Mouse (Mus musculus): Measurements from ENCODE around the gene Hoxa3. TPM values are rescaled to one million over a fixed set of nuclear protein-coding genes. Genes with fewer than 3 reads are reported as not detected.

Gene Hoxa3
- polyA plus RNA-seq, 1 experiment from 2014 or later: 1.2 TPM

GRCm38 (mm10) chr6:52236806-52237205 is 23.7 kb upstream of the Hoxa3 start:
- no peak overlapping the region for H3K4me2 ChIP-seq
- H3K27me3 ChIP-seq (replicated peaks): peaks cover 99% of the 10 kb centered on the region
- no peak overlapping the region for H3K27ac ChIP-seq (replicated peaks)
- H3K9ac ChIP-seq: no peak overlapping the region
- no peak for ATAC-seq (ENCODE audit: extremely low read depth, insufficient number of reproducible peaks, low FRiP score, low TSS enrichment)
- H3K9me3 ChIP-seq: no peaks in the 10 kb centered on the region
- WGBS: 10% methylated on average over 3 of the region's 3 CpGs
- H3K36me3 ChIP-seq: no peaks in the 10 kb centered on the region
- no peak overlapping the region for H3K4me3 ChIP-seq
- H3K4me1 ChIP-seq: peaks cover 13% of the 10 kb centered on the region; the same call in 1 of the 2 replicates

- Histone ChIP-seq H3K4me2 (no peak overlapping the region), H3K9ac (no peak overlapping the region), H3K36me3 (no peaks in the 10 kb centered on the region)
Measured at GRCm38 (mm10) chr6:52235866-52236265, 22.7 kb upstream of the Hoxa3 start.

GRCm38 (mm10) chr6:52235267-52235666 is 22.1 kb upstream of the Hoxa3 start:
- no peak overlapping the region for H3K4me3 ChIP-seq
- no peak for ATAC-seq (ENCODE audit: extremely low read depth, insufficient number of reproducible peaks, low FRiP score, low TSS enrichment)
- peaks cover 98% of the 10 kb centered on the region for H3K27me3 ChIP-seq (replicated peaks)
- peaks cover 9% of the 10 kb centered on the region; the same call in 1 of the 2 replicates for H3K4me1 ChIP-seq
- no peak overlapping the region for H3K4me2 ChIP-seq
- no peaks in the 10 kb centered on the region for H3K36me3 ChIP-seq
- H3K9ac ChIP-seq: no peak overlapping the region
- WGBS: 33% methylated on average over 9 of the region's 9 CpGs
- no peaks in the 10 kb centered on the region for H3K9me3 ChIP-seq
- H3K27ac ChIP-seq (replicated peaks): no peak overlapping the region

More at GRCm38 (mm10) chr6:52235866-52236265, 22.7 kb upstream of the Hoxa3 start:
- no peak for ATAC-seq (ENCODE audit: extremely low read depth, insufficient number of reproducible peaks, low FRiP score, low TSS enrichment)
- peaks cover 98% of the 10 kb centered on the region for H3K27me3 ChIP-seq (replicated peaks)
- no peaks in the 10 kb centered on the region for H3K9me3 ChIP-seq
- WGBS: 26% methylated on average over 6 of the region's 6 CpGs
- H3K27ac ChIP-seq (replicated peaks): no peak overlapping the region
- H3K4me1 ChIP-seq: peaks cover 13% of the 10 kb centered on the region; the same call in 1 of the 2 replicates
- H3K4me3 ChIP-seq: no peak overlapping the region

GRCm38 (mm10) chr6:52234428-52235140 is 21.4 kb upstream of the Hoxa3 start:
- Histone ChIP-seq H3K4me3 (peak overlapping the region; percentile 23), H3K4me2 (peak overlapping the region; percentile 11; the same call in 1 of the 2 replicates), H3K27me3 (replicated peaks) (peaks cover 98% of the 10 kb centered on the region), H3K9ac (no peak overlapping the region), H3K4me1 (peaks cover 5% of the 10 kb centered on the region; the same call in 1 of the 2 replicates), H3K9me3 (no peaks in the 10 kb centered on the region), H3K36me3 (no peaks in the 10 kb centered on the region), H3K27ac (replicated peaks) (no peak overlapping the region)
- WGBS: 1% methylated on average over 67 of the region's 68 CpGs
- no peak for ATAC-seq (ENCODE audit: extremely low read depth, insufficient number of reproducible peaks, low FRiP score, low TSS enrichment)

- Histone ChIP-seq H3K9me3 (no peaks in the 10 kb centered on the region), H3K36me3 (no peaks in the 10 kb centered on the region), H3K27me3 (replicated peaks) (peaks cover 99% of the 10 kb centered on the region), H3K9ac (no peak overlapping the region), H3K4me3 (peak overlapping the region; percentile 23), H3K27ac (replicated peaks) (no peak overlapping the region), H3K4me1 (peaks cover 5% of the 10 kb centered on the region; the same call in 1 of the 2 replicates), H3K4me2 (peak overlapping the region; percentile 11; the same call in 1 of the 2 replicates)
- 1% methylated on average over 68 of the region's 70 CpGs for WGBS
- ATAC-seq (ENCODE audit: extremely low read depth, insufficient number of reproducible peaks, low FRiP score, low TSS enrichment): no peak
Measured at GRCm38 (mm10) chr6:52233546-52234427, 20.7 kb upstream of the Hoxa3 start.

GRCm38 (mm10) chr6:52232984-52233545 is 19.9 kb upstream of the Hoxa3 start:
- H3K9me3 ChIP-seq: no peaks in the 10 kb centered on the region
- H3K36me3 ChIP-seq: no peaks in the 10 kb centered on the region
- whole genome bisulfite sequencing: 1% methylated on average over 23 of the region's 23 CpGs
- ATAC-seq (ENCODE audit: extremely low read depth, insufficient number of reproducible peaks, low FRiP score, low TSS enrichment): no peak
- H3K4me2 ChIP-seq: no peak overlapping the region
- H3K4me3 ChIP-seq: no peak overlapping the region
- no peak overlapping the region for H3K9ac ChIP-seq
- H3K27ac ChIP-seq (replicated peaks): no peak overlapping the region
- peaks cover 98% of the 10 kb centered on the region for H3K27me3 ChIP-seq (replicated peaks)
- peaks cover 5% of the 10 kb centered on the region; the same call in 1 of the 2 replicates for H3K4me1 ChIP-seq

- no peak for ATAC-seq (ENCODE audit: extremely low read depth, insufficient number of reproducible peaks, low FRiP score, low TSS enrichment)
Measured at GRCm38 (mm10) chr6:52232568-52232965, 19.4 kb upstream of the Hoxa3 start.

GRCm38 (mm10) chr6:52231885-52232567 is 18.9 kb upstream of the Hoxa3 start:
- H3K36me3 ChIP-seq: no peaks in the 10 kb centered on the region
- peaks cover 98% of the 10 kb centered on the region for H3K27me3 ChIP-seq (replicated peaks)
- no peaks in the 10 kb centered on the region for H3K9me3 ChIP-seq
- H3K9ac ChIP-seq: no peak overlapping the region
- no peak overlapping the region for H3K4me2 ChIP-seq
- H3K4me3 ChIP-seq: no peak overlapping the region
- 3% methylated on average over 18 of the region's 18 CpGs for WGBS
- peaks cover 5% of the 10 kb centered on the region; the same call in 1 of the 2 replicates for H3K4me1 ChIP-seq
- no peak for ATAC-seq (ENCODE audit: extremely low read depth, insufficient number of reproducible peaks, low FRiP score, low TSS enrichment)
- no peak overlapping the region for H3K27ac ChIP-seq (replicated peaks)

More at GRCm38 (mm10) chr6:52232568-52232965, 19.4 kb upstream of the Hoxa3 start:
- Histone ChIP-seq H3K9ac (no peak overlapping the region), H3K36me3 (no peaks in the 10 kb centered on the region), H3K4me2 (no peak overlapping the region), H3K27ac (replicated peaks) (no peak overlapping the region), H3K9me3 (no peaks in the 10 kb centered on the region), H3K4me1 (peaks cover 5% of the 10 kb centered on the region; the same call in 1 of the 2 replicates), H3K27me3 (replicated peaks) (peaks cover 98% of the 10 kb centered on the region), H3K4me3 (no peak overlapping the region)
- WGBS: 1% methylated on average over 18 of the region's 18 CpGs

GRCm38 (mm10) chr6:52230516-52231165 is 17.5 kb upstream of the Hoxa3 start, which contains the start of gene Hoxa9:
TSS of gene Hoxa9 (minus strand) at chr6:52231089.
- whole genome bisulfite sequencing: 2% methylated on average over 29 of the region's 36 CpGs
- ATAC-seq (ENCODE audit: extremely low read depth, insufficient number of reproducible peaks, low FRiP score, low TSS enrichment): no peak
- no peaks in the 10 kb centered on the region for H3K9me3 ChIP-seq
- no peak within 1 kb of the TSS for H3K4me2 ChIP-seq
- no peaks in the 10 kb centered on the region for H3K36me3 ChIP-seq
- H3K4me1 ChIP-seq: peaks cover 11% of the 10 kb centered on the region; the same call in 1 of the 2 replicates
- no peak within 1 kb of the TSS for H3K9ac ChIP-seq
- H3K27ac ChIP-seq (replicated peaks): no peak within 1 kb of the TSS
- H3K4me3 ChIP-seq: peak within 1 kb of the TSS; percentile 13; the same call in 1 of the 2 replicates
- H3K27me3 ChIP-seq (replicated peaks): peaks cover 98% of the 10 kb centered on the region

Data from heart, embryonic 13.5 days (tissue).